Mouse (Mus musculus) skeletal muscle tissue, adult 2 months (tissue): Measurements from ENCODE around the gene Bms1.

Experiments
- DNase-seq: peaks from one replicate; pipeline ENCODE4 v3.0.0-alpha.2; 2012; ENCODE audit warnings: low read depth, low spot score

The Bms1 gene

DNA sequence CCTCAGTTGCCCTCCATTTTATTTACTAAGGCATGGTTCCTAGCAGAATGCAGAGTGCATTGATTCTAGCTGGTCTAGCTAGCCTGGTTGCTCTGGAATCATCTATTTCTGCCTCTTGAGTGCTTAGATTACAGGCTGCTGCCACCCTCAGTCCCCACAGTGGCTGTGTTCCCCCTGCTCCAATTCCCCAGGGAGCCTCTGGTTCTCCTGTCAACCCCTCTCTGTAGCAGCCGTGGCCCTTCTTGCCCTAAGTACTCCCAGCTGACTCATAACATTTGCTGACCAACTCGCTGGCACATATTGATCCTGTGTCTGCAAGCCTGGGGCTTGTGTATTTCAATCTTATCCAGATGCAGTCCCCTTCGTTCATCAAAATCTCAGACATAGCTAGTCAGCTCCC is 53.1 kb downstream of the Bms1 start:
- no peak for DNase-seq

DNA sequence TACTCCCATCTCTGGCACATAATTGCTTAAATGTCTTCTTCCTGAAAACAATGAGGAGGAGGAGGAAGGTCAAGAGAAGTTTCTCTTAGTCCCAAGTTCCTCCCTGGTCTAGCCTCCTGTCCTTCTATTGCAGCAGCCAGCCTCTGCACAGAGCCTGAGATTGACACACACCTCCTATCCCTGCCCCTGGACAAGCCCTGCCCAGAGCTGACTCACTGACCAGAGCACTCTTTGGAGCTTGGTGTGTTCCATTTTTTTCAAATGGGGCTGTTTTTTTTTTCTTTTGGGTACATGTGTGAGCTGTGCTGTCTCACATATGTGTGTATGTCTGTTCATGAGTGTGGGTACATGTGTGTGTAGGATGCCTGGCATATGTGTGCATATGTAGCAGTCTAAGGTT is 53.5 kb downstream of the Bms1 start:
- DNase-seq: no peak

DNA sequence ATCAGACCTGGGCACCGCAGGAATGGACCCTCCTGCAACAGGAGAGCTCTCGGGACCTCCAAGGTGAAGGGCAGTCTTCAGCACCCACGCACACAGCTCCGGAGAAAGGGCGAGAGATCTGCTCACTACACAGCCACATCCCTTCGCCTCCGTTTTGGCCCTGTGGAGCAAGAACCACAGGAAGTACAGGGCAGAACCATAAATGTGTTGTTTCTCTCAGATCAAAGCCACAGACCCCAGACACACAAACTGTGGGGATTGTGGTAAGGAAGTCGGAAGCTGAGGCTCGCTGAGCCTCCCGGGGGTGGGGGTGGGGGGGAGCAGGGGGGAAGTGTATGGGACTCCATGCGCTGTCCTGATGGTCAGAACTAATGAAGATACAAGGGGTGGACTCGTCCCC is 68.9 kb downstream of the Bms1 start:
- no peak for DNase-seq

DNA sequence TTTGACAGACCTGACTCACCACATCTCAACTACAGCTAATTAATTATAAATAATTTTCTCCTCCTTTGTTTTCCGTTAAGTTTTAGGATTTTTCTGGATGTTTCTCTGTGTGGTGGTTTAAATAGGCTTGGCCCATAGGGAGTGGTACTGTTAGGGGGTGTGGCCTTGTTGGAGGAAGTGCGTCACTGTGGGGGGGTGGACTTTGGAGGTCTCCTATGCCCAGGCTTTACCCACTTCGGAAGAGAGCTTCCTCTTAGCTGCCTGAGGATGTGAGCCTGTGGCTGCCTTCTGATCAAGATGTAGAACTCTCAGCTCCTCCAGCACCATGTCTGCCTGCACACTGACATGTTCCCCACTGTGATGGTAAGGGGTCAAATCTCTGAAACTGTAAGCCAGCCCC is 71.1 kb downstream of the Bms1 start:
- no peak for DNase-seq

DNA sequence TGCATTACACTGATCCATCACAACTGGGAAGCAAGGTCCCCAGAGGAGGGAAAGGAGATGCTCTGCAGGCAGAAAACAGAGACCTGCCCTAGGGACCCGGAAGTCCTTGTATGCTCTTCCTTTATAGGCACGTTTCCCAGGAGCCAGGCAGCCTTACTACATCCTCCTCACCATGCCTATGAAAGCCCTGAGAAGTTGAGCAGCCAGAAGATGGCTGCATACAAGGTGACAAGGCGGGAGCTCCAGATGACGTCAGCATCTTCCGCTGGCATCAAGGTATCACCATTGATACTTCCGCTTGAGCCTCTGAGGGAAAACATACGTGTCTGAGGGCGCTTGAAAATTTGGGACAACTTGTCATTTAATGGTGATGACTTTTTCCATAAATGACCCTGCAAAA is 72.0 kb downstream of the Bms1 start:
- DNase-seq: no peak

DNA sequence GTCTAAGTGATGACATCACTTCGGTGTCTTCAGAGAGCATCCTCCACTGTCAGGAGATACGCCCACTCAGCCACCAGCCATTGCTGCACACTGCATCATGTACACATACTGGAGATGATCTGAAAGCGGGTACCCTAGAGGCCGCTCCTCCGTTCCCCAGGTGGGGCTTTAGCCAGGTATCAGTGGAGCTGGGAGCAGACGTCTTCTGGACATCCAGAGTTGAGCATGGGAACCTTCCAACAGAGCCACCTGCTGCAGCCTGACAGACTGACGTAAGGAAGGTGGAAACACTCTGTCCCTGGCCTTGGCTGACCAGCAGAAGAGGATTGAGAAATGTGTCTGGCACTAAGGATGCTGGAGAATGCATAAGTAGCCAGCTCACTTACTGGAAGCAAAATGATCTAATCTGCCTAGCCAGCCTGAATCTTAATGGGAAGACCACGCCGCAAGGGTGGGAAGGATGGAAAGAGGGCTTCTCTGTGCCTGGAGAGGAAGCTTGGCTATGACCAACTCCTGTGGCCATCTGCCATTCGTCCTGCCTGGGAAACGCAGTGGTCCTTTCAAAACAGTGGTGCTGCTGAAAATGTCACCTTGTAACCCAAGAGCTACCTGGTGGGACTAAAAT is 77.3 kb downstream of the Bms1 start:
- peak; percentile 53 for DNase-seq

DNA sequence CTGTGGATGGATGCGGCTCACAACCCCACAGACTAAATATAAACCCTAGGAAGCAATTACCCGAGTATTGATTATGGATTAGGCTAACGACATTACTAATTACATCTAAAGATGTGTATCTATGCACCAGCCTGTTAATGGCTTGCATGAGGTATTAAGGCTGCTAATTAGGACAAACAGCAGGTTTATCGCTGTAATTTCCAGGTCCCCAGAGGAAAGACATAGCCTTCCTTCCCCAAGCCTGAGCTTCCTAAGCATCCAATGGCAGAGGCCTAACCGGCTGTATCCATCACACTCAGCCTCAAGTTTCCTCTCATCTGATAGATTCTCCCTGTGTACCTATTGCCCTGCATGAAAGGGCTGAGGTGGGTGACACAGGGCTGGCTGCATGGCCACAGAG is 81.6 kb downstream of the Bms1 start:
- no peak for DNase-seq

DNA sequence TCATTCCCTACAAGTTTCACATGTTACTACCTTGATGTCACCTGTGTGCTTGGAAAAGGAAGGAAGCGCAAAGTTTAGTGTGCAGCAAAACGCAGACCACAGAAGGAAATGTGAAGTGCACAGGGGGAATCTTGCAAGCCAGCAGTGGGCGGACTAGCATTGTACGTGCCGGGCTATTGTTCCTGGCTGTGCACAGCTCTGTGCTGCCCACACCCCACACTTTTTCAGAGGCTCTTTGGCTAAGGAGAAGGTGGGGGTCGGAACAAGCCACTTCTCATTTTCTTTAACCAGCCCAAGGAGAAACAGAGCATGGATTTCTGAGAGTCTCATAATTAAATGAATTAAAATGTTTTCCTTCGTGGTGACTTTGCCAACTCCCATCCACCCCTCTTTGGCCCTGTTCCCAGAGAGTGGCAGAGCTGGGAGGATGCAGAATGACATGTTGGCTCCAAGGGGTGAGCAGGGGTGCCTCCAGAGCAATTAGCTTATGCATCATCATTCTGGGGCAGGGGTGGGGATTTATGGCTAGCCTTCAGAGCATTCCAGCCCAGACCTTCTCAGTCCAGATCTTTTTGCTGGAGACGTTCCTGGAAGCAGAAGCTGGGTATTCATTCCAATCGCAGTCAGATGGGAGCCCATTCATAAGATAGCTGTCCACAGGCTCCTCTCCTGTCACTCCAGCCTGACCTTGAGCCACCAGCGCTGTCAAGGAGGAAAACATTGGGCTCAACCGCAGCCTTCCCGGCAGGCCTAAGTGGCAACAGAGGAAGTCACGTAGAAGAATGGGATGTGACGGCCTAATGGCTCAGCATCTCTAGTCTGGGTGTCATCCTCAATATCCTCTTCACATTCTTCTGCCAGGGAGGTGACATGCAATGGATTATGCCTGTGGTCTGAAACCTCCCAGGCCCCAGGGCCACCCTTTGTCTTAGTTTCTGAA is 82.5 kb downstream of the Bms1 start:
- no peak for DNase-seq

DNA sequence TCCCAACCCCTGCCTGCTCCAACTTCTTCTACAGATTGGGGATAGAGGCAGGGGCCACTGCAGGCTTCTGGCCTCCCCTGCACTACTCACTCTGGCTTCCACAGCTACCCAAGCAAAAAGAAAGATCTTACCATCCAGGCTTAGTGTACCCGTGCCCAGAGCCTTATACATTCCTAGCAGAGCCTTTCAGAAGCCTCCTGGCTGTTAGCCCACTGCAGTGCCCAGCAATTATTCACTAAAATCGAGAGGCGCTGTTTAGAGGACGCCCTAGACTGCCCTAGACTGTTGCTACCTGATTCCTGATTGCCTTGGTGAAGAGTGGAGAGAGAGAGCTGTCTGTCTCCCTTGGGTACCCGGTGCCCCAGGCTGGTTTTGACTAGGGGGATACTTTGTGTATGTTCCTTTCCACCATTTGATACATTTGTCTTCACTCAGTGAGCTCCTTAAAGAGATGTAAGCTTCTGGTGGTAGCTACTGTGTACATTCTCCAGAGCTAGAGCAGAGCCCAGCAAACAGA is 83.3 kb downstream of the Bms1 start:
- DNase-seq: no peak

DNA sequence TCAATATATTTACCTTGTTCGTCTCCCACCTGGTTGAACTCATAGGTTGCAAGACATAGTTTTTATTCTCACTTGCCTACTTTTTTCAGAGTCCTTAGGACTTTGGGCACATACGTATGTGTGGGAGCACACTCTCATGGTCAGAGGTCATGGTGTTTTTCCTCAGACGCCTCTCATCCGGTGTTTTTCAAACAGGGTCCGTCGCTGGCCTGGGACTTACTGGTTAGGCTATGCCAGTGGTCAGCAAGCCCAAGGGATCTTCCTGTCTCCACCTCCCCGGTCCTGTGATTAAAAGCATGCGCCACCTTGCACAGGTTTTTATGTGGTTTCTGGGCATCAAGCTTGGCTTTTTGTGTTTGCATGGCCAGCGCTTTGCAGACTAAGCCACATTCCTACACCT is 85.4 kb downstream of the Bms1 start:
- DNase-seq: no peak
